Mouse (Mus musculus) gastrocnemius, adult 18-20 months (tissue): Measurements from ENCODE around the gene Gm10228. TPM values are rescaled to one million over a fixed set of nuclear protein-coding genes. Genes with fewer than 3 reads are reported as not detected.
"Not testable (repeated sequence)": the region's sequence is repeated elsewhere in the genome, so short reads cannot be mapped to it uniquely, and the experiment has no call there.

Experiments
- DNase-seq: peaks from one replicate; pipeline ENCODE4 v3.0.0; 2021; ENCODE audit warnings: low spot score
- long read RNA-seq, 2 experiments: library from polyadenylated mRNA; stranded (forward); transcript quantifications; one replicate each; pipeline ENCODE4 v2.0.0; 2021
- total RNA-seq, 2 experiments: library from RNA; stranded (reverse); gene quantifications; 2 replicates each; pipeline ENCODE4 v1.2.3; 2021

Gm10228 gene
- not detected for total RNA-seq
- long read RNA-seq, experiment 1 = 0 reads
- long read RNA-seq, experiment 2 = 0 reads

GRCm38 (mm10) chr16:89041372-89041771 lies at the start of gene Gm10228:
TSS of gene Gm10228 (minus strand) at chr16:89041472.
- DNase-seq = not testable (repeated sequence)

- DNase-seq = not testable (repeated sequence)
These were observed 29.8 kb upstream of the Gm10228 start for GRCm38 (mm10) chr16:89071041-89071440.

- DNase-seq = not testable (repeated sequence)
These were observed 22.6 kb upstream of the Gm10228 start, which contains the start of gene 1110025L11Rik for GRCm38 (mm10) chr16:89063902-89064301. TSS of gene 1110025L11Rik (minus strand) at chr16:89064002.

GRCm38 (mm10) chr16:89047783-89048182 lies 6.5 kb upstream of the Gm10228 start, which contains the start of gene Krtap6-5:
TSS of gene Krtap6-5 (minus strand) at chr16:89047883.
- no peak for DNase-seq

GRCm38 (mm10) chr16:89031399-89031798 lies 9.9 kb downstream of the Gm10228 start, which contains the start of gene Krtap6-1:
TSS of gene Krtap6-1 (plus strand) at chr16:89031699.
- DNase-seq = not testable (repeated sequence)

GRCm38 (mm10) chr16:89014984-89015383 lies 26.3 kb downstream of the Gm10228 start, which contains the start of gene Gm10229:
TSS of gene Gm10229 (plus strand) at chr16:89015284.
- not testable (repeated sequence) for DNase-seq

GRCm38 (mm10) chr16:89013973-89014372 lies 27.3 kb downstream of the Gm10228 start:
- DNase-seq = no peak

GRCm38 (mm10) chr16:89010659-89011058 lies 30.6 kb downstream of the Gm10228 start, which contains the start of gene Krtap22-2:
TSS of gene Krtap22-2 (minus strand) at chr16:89010759.
- DNase-seq = no peak

Other genes starting within 250 kb of the Gm10228 start
- gene Gm20741, start 229.3 kb downstream of the Gm10228 start, total RNA-seq = not detected
- under 1 TPM in 1 of 2 experiments, not detected in 1; 0.66 TPM for gene Krtap15, start 221.3 kb downstream of the Gm10228 start, total RNA-seq
- not detected for gene Krtap14, start 215.3 kb downstream of the Gm10228 start, total RNA-seq
- gene Krtap19-1, start 172.1 kb downstream of the Gm10228 start, total RNA-seq = not detected
- not detected for gene Krtap19-2, start 167.2 kb downstream of the Gm10228 start, total RNA-seq
- not detected for gene Krtap19-3, start 163.4 kb downstream of the Gm10228 start, total RNA-seq
- not detected for gene Krtap19-4, start 156.4 kb downstream of the Gm10228 start, total RNA-seq
- gene Krtap19-5, start 145.0 kb downstream of the Gm10228 start, total RNA-seq = under 1 TPM in 1 of 2 experiments, not detected in 1; 0.53 TPM
- gene Krtap19-9b, start 109.2 kb downstream of the Gm10228 start, total RNA-seq = not detected
- gene Krtap16-3, start 78.6 kb downstream of the Gm10228 start, total RNA-seq = not detected
- gene Krtap22-2, start 30.7 kb downstream of the Gm10228 start, total RNA-seq = not detected
- not detected for gene Gm10229, start 26.2 kb downstream of the Gm10228 start, total RNA-seq
- gene Krtap6-1, start 9.8 kb downstream of the Gm10228 start, total RNA-seq = not detected
- gene Krtap6-5, start 6.4 kb upstream of the Gm10228 start, total RNA-seq = not detected
- not detected for gene 1110025L11Rik, start 22.5 kb upstream of the Gm10228 start, total RNA-seq
- gene Krtap6-3, start 42.5 kb upstream of the Gm10228 start, total RNA-seq = not detected
- gene Gm6358, start 99.4 kb upstream of the Gm10228 start, total RNA-seq = not detected
- not detected for gene Gm10061, start 109.6 kb upstream of the Gm10228 start, total RNA-seq
- gene Gm9789, start 116.5 kb upstream of the Gm10228 start, total RNA-seq = not detected
- not detected for gene Gm7735, start 128.0 kb upstream of the Gm10228 start, total RNA-seq
- not detected for gene 1110057P08Rik, start 133.3 kb upstream of the Gm10228 start, total RNA-seq
- not detected for gene Krtap20-2, start 164.4 kb upstream of the Gm10228 start, total RNA-seq